18 mouse cellular contexts compared by ENCODE assay signal in the genomic region with DNA sequence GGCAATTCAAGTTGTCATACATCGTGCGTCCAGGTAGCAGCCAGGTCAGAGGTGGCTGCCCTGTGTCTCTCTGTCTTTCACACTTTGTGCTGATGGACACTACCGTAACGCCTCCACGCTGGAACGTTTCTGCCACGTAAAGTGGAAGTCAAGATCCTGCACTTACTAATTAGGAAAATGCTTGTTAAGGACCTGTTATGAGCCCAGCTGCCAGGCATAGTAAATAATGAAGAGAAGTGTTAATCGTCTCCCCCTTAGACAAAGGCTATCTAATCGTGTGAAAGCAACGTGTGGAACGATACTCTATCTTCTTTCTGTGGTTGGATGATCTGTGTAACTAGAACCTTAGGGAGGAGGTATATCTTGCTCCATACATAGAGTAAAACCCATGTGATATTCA. TPM values are rescaled to one million over a fixed set of nuclear protein-coding genes. Genes with fewer than 3 reads are reported as not detected.
A peak's percentile ranks its signal among the peaks of the same experiment; 100 is the strongest.
DNase-seq lines count a peak whose midpoint lies in the region; ATAC-seq and TF ChIP-seq lines count a peak whose summit lies in the region.
"Had no signal": no experiment of that assay in that cellular context is flagged by ENCODE, and none has a peak within 500 bp of the region (broad histone marks: within the 10 kb centered on the region; RNA-seq: fewer than 3 reads in every experiment).

No protein-coding gene starts in this region.

- TF ChIP-seq POLR2A in brain, embryonic 14.5 days (IDR thresholded peaks at IDR 0.05; ENCODE audit: borderline replicate concordance, extremely low read depth, insufficient read depth, insufficient read length, poor library complexity, severe bottlenecking), result no peak

- DNase-seq in forebrain, embryonic 10.5 days (ENCODE audit: extremely low spot score, low spot score), result no peak
- peak; percentile 70 for DNase-seq in brain, embryonic 14.5 days (ENCODE audit: low read depth)
- DNase-seq in forebrain, embryonic 14.5 days (ENCODE audit: low spot score), result peak; percentile 53
- DNase-seq in embryo, embryonic 10.5 days (ENCODE audit: low spot score), result no peak
- no peak for DNase-seq in spleen, adult 12 weeks (ENCODE audit: low spot score)
- DNase-seq: adrenal gland, adult 2 months; adrenal gland, postnatal 10 days; adrenal gland, postnatal 25 days; cerebellum, adult 11-12 months; cerebellum, adult 2 months; cerebellum, adult 9-10 months; cerebellum, postnatal 10 days; cerebellum, postnatal 25 days had no signal

- no peak overlapping the region for H3K9ac ChIP-seq in forebrain, embryonic 12.5 days
- H3K9ac ChIP-seq in forebrain, embryonic 14.5 days (ENCODE audit: low read length), result no peak overlapping the region
- H3K9ac ChIP-seq: embryonic facial prominence, embryonic 12.5 days had no signal

- TF ChIP-seq CTCF in brain, embryonic 14.5 days (IDR thresholded peaks at IDR 0.05; ENCODE audit: borderline replicate concordance, extremely low read depth, insufficient read depth, insufficient read length), result no peak

- WGBS in forebrain, embryonic 12.5 days, result 64% methylated on average over 11 of the region's 11 CpGs
- 95% methylated on average over 11 of the region's 11 CpGs for WGBS in forebrain, embryonic 10.5 days
- WGBS in forebrain, embryonic 14.5 days, result 47% methylated on average over 11 of the region's 11 CpGs

- no peak overlapping the region for H3K27ac ChIP-seq in forebrain, embryonic 12.5 days
- no peak overlapping the region for H3K27ac ChIP-seq in forebrain, embryonic 10.5 days
- H3K27ac ChIP-seq in forebrain, embryonic 14.5 days (ENCODE audit: low read depth, low read length), result no peak overlapping the region
- H3K27ac ChIP-seq: embryonic facial prominence, embryonic 10.5 days; embryonic facial prominence, embryonic 12.5 days had no signal

- H3K4me2 ChIP-seq in forebrain, embryonic 12.5 days, result no peak overlapping the region
- no peak overlapping the region for H3K4me2 ChIP-seq in forebrain, embryonic 14.5 days (ENCODE audit: low read length)
- H3K4me2 ChIP-seq: embryonic facial prominence, embryonic 12.5 days had no signal

- H3K4me1 ChIP-seq in forebrain, embryonic 12.5 days, result peaks cover 15% of the 10 kb centered on the region
- H3K4me1 ChIP-seq in forebrain, embryonic 10.5 days, result peaks cover 9% of the 10 kb centered on the region
- H3K4me1 ChIP-seq in forebrain, embryonic 14.5 days (ENCODE audit: control insufficient read depth, insufficient read depth, low read length), result peaks cover 15% of the 10 kb centered on the region
- H3K4me1 ChIP-seq: embryonic facial prominence, embryonic 12.5 days had no signal

- H3K9me3 ChIP-seq in forebrain, embryonic 12.5 days, result peaks cover 17% of the 10 kb centered on the region
- peaks cover 15% of the 10 kb centered on the region; the same call in 1 of the 2 replicates for H3K9me3 ChIP-seq in forebrain, embryonic 10.5 days
- 0 out of 2 replicates have a peak, but pooled peaks cover 1% of the 10 kb centered on the region for H3K9me3 ChIP-seq in forebrain, embryonic 14.5 days (replicated peaks; ENCODE audit: control insufficient read depth, low read length)
- H3K9me3 ChIP-seq: embryonic facial prominence, embryonic 10.5 days had no signal

- no peaks in the 10 kb centered on the region for H3K27me3 ChIP-seq in forebrain, embryonic 12.5 days
- H3K27me3 ChIP-seq in forebrain, embryonic 10.5 days (ENCODE audit: poor library complexity, severe bottlenecking), result no peaks in the 10 kb centered on the region
- H3K27me3 ChIP-seq in forebrain, embryonic 14.5 days (replicated peaks; ENCODE audit: control insufficient read depth, insufficient read depth, low read length), result no peaks in the 10 kb centered on the region
- H3K27me3 ChIP-seq: embryonic facial prominence, embryonic 12.5 days had no signal

- no peak overlapping the region for H3K4me3 ChIP-seq in forebrain, embryonic 12.5 days (replicated peaks)
- no peak overlapping the region for H3K4me3 ChIP-seq in forebrain, embryonic 10.5 days
- H3K4me3 ChIP-seq in forebrain, embryonic 14.5 days (ENCODE audit: low read depth, low read length), result no peak overlapping the region
- H3K4me3 ChIP-seq: embryonic facial prominence, embryonic 10.5 days; embryonic facial prominence, embryonic 12.5 days had no signal

- peak; percentile 55; the same call in 1 of the 2 replicates for ATAC-seq in forebrain, embryonic 12.5 days (ENCODE audit: low FRiP score)
- ATAC-seq in forebrain, embryonic 14.5 days, result peak; percentile 32; the same call in 1 of the 2 replicates
- 0 out of 2 replicates have a peak, but pooled peaks have one; percentile 9 for ATAC-seq in neutrophil, adult 5-6 weeks (ENCODE audit: extremely low read depth, insufficient number of reproducible peaks, low FRiP score, poor library complexity, severe bottlenecking)

- no peaks in the 10 kb centered on the region for H3K36me3 ChIP-seq in forebrain, embryonic 12.5 days (replicated peaks)
- no peaks in the 10 kb centered on the region for H3K36me3 ChIP-seq in forebrain, embryonic 10.5 days (replicated peaks)
- no peaks in the 10 kb centered on the region for H3K36me3 ChIP-seq in forebrain, embryonic 14.5 days (ENCODE audit: control insufficient read depth, insufficient read depth, low read length)
- H3K36me3 ChIP-seq: embryonic facial prominence, embryonic 10.5 days; embryonic facial prominence, embryonic 12.5 days had no signal

RNA-seq across cellular contexts. Expression of a gene that starts 22.6 kb away (rescaled TPM):
- 5.0 and 5.9 TPM in 2 replicates for polyA plus RNA-seq in forebrain, embryonic 12.5 days (2016; fragmentation: Nextera tagmentation; extraction: Ambion mirVana)
- 0.53 and 0.62 TPM in 2 replicates for polyA plus RNA-seq in forebrain, embryonic 10.5 days (2016; fragmentation: Nextera tagmentation; extraction: Ambion mirVana)
- 26.1 and 43.3 TPM in 2 replicates for polyA plus RNA-seq in brain, embryonic 14.5 days (2012; rRNA removed)
- 5.9 and 7.0 TPM in 2 replicates for polyA plus RNA-seq in forebrain, embryonic 14.5 days (2014; fragmentation: Nextera tagmentation; extraction: Ambion mirVana)
- 0.25 and 1.0 TPM in 2 replicates for total RNA-seq in neutrophil, adult 5-6 weeks (2017)
- total RNA-seq: MEL had no signal

Comparison
In these comparisons a context has a peak if more than half of its experiments do, and no peak if none do; other contexts are left out.
1. DNase-seq: peak in brain, embryonic 14.5 days (single experiment) and forebrain, embryonic 14.5 days (single experiment); none in forebrain, embryonic 10.5 days (single experiment), embryo, embryonic 10.5 days (single experiment) and spleen, adult 12 weeks (single experiment).
2. Peak in every context shown above with its lines, with median percentiles within 50 percentile points of each other: ATAC-seq.